Mouse (Mus musculus): ENCODE measurements at regions not wholly inside any gene's neighbourhood (a gene's known extent, or its start where the extent isn't known, plus 50 kb on each side); places are given as distances from the start of the nearest gene placed in this dataset.
A peak's percentile ranks its signal among the peaks of the same experiment; 100 is the strongest.

DNA sequence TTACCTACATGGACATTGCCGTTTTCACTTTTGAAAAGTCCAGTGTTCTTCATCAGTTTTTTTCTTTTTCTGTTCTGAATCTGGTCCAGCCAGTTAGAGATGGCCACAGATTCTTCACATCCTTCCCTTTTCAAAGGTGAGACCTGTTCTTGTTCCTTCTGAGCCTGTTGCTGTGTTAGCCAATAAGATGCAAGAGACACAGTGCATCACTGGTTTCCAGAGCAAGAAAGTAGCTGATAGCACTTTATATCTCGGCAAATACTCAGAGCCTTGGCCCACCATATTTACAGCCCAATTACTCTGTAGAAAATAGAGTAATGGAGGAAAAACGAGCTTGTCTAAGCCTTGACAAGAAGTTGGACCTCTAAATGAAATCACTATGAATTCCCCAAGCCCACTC lies 180.7 kb upstream of the Fbxl17 start:
- H3K27ac ChIP-seq (replicated peaks; ENCODE audit: insufficient read depth, low read depth, low read length): no peak overlapping the region
- H3K9ac ChIP-seq (ENCODE audit: low read depth, low read length): no peak overlapping the region
- no peaks in the 10 kb centered on the region for H3K27me3 ChIP-seq (ENCODE audit: control insufficient read depth, insufficient read depth, low read length)
- no peaks in the 10 kb centered on the region for H3K79me2 ChIP-seq (ENCODE audit: control insufficient read depth, insufficient read depth, low read length)
- no peak overlapping the region for H3K4me3 ChIP-seq (ENCODE audit: insufficient read depth, low read depth, low read length)
- 73% methylated on average over 3 of the region's 3 CpGs for whole genome bisulfite sequencing
- no peaks in the 10 kb centered on the region for H3K36me3 ChIP-seq (ENCODE audit: control insufficient read depth, insufficient read depth, low read length)
- TF ChIP-seq CTCF (IDR thresholded peaks at IDR 0.05; ENCODE audit: low read depth, low read length) (no peak), POLR2A (IDR thresholded peaks at IDR 0.05; ENCODE audit: extremely low read depth, insufficient read depth, low read length) (no peak)
- no peak for DNase-seq (ENCODE audit: extremely low read depth, low read depth, low spot score)
- no peaks in the 10 kb centered on the region; the same call in 1 of the 2 replicates for H3K4me1 ChIP-seq (ENCODE audit: control insufficient read depth, insufficient read depth, low read length)

DNA sequence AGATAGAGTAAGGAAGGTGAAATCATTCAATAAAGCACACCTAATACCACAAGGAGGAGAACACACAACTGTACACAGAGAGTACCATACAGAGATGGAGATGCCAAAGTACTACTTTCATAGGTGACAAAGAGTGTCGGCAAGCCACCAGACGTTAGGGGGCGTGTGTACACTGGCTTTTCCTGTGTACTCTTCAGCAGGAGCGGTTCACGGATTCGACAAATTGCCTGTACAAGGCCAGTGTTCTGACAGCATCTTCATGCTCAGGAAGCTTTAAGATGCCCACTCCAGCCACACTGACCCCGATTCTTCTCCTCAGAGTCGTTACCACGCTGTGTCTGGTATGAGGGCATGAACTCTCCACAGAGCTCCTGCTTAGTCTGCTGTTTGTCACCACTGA lies 179.5 kb upstream of the Fer start:
- Histone ChIP-seq H3K4me1 (ENCODE audit: control insufficient read depth, insufficient read depth, low read length) (no peaks in the 10 kb centered on the region; the same call in 1 of the 2 replicates), H3K79me2 (ENCODE audit: control insufficient read depth, insufficient read depth, low read length) (no peaks in the 10 kb centered on the region), H3K27ac (replicated peaks; ENCODE audit: insufficient read depth, low read depth, low read length) (no peak overlapping the region), H3K9ac (ENCODE audit: low read depth, low read length) (no peak overlapping the region), H3K4me3 (ENCODE audit: insufficient read depth, low read depth, low read length) (no peak overlapping the region), H3K36me3 (ENCODE audit: control insufficient read depth, insufficient read depth, low read length) (no peaks in the 10 kb centered on the region), H3K27me3 (ENCODE audit: control insufficient read depth, insufficient read depth, low read length) (no peaks in the 10 kb centered on the region)
- DNase-seq (ENCODE audit: extremely low read depth, low read depth, low spot score): no peak
- TF ChIP-seq CTCF (IDR thresholded peaks at IDR 0.05; ENCODE audit: low read depth, low read length) (peak; percentile 11; the same call in 1 of the 2 replicates), POLR2A (IDR thresholded peaks at IDR 0.05; ENCODE audit: extremely low read depth, insufficient read depth, low read length) (no peak)
- WGBS: 70% methylated on average over 9 of the region's 9 CpGs

DNA sequence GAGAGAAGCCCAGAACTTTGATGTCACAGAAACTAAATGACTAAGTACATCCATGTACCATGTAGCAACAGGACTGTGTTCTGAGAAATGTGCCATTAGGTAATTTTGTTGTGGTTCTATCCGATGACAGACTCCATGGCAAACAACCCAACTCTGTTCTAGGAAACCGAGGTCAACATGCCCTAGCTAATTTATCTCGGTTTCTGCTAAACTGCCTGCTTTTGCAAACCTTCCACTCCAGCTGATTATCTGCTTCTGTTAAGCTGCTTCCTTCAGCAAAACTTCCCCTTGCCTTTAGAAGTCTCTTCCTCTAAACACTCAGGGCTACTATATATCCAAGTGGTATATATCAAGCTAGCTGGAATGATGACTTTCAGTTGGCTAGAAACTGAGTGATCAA lies 178.8 kb upstream of the Fer start:
- no peak for TF ChIP-seq POLR2A (IDR thresholded peaks at IDR 0.05; ENCODE audit: extremely low read depth, insufficient read depth, low read length)
- TF ChIP-seq CTCF (IDR thresholded peaks at IDR 0.05; ENCODE audit: low read depth, low read length): no peak
- no peak for DNase-seq (ENCODE audit: extremely low read depth, low read depth, low spot score)
- 40% methylated on average over 3 of the region's 3 CpGs for whole genome bisulfite sequencing

GRCm38 (mm10) chr17:63685956-63686355 lies 176.9 kb upstream of the Fer start:
- H3K27me3 ChIP-seq (ENCODE audit: control insufficient read depth, insufficient read depth, low read length): no peaks in the 10 kb centered on the region
- H3K9ac ChIP-seq (ENCODE audit: low read depth, low read length): no peak overlapping the region
- no peak overlapping the region for H3K27ac ChIP-seq (replicated peaks; ENCODE audit: insufficient read depth, low read depth, low read length)
- TF ChIP-seq POLR2A (IDR thresholded peaks at IDR 0.05; ENCODE audit: extremely low read depth, insufficient read depth, low read length) (no peak), CTCF (IDR thresholded peaks at IDR 0.05; ENCODE audit: low read depth, low read length) (no peak)
- WGBS: 70% methylated on average over 4 of the region's 4 CpGs
- H3K4me3 ChIP-seq (ENCODE audit: insufficient read depth, low read depth, low read length): no peak overlapping the region
- no peaks in the 10 kb centered on the region for H3K79me2 ChIP-seq (ENCODE audit: control insufficient read depth, insufficient read depth, low read length)
- no peak for DNase-seq (ENCODE audit: extremely low read depth, low read depth, low spot score)
- H3K4me1 ChIP-seq (ENCODE audit: control insufficient read depth, insufficient read depth, low read length): no peaks in the 10 kb centered on the region; the same call in 1 of the 2 replicates
- H3K36me3 ChIP-seq (ENCODE audit: control insufficient read depth, insufficient read depth, low read length): no peaks in the 10 kb centered on the region

More for the DNA sequence above, 178.8 kb upstream of the Fer start:
- Histone ChIP-seq H3K4me3 (ENCODE audit: insufficient read depth, low read depth, low read length) (no peak overlapping the region), H3K27ac (replicated peaks; ENCODE audit: insufficient read depth, low read depth, low read length) (no peak overlapping the region), H3K4me1 (ENCODE audit: control insufficient read depth, insufficient read depth, low read length) (no peaks in the 10 kb centered on the region; the same call in 1 of the 2 replicates), H3K9ac (ENCODE audit: low read depth, low read length) (no peak overlapping the region), H3K36me3 (ENCODE audit: control insufficient read depth, insufficient read depth, low read length) (no peaks in the 10 kb centered on the region), H3K27me3 (ENCODE audit: control insufficient read depth, insufficient read depth, low read length) (no peaks in the 10 kb centered on the region), H3K79me2 (ENCODE audit: control insufficient read depth, insufficient read depth, low read length) (no peaks in the 10 kb centered on the region)

- no peaks in the 10 kb centered on the region for H3K79me2 ChIP-seq (ENCODE audit: control insufficient read depth, insufficient read depth, low read length)
- 77% methylated on average over 4 of the region's 4 CpGs for WGBS
- no peak for TF ChIP-seq POLR2A (IDR thresholded peaks at IDR 0.05; ENCODE audit: extremely low read depth, insufficient read depth, low read length)
- TF ChIP-seq CTCF (IDR thresholded peaks at IDR 0.05; ENCODE audit: low read depth, low read length): no peak
- no peaks in the 10 kb centered on the region for H3K27me3 ChIP-seq (ENCODE audit: control insufficient read depth, insufficient read depth, low read length)
- H3K9ac ChIP-seq (ENCODE audit: low read depth, low read length): no peak overlapping the region
- no peaks in the 10 kb centered on the region; the same call in 1 of the 2 replicates for H3K4me1 ChIP-seq (ENCODE audit: control insufficient read depth, insufficient read depth, low read length)
- no peak overlapping the region for H3K4me3 ChIP-seq (ENCODE audit: insufficient read depth, low read depth, low read length)
- no peak for DNase-seq (ENCODE audit: extremely low read depth, low read depth, low spot score)
- H3K36me3 ChIP-seq (ENCODE audit: control insufficient read depth, insufficient read depth, low read length): no peaks in the 10 kb centered on the region
- no peak overlapping the region for H3K27ac ChIP-seq (replicated peaks; ENCODE audit: insufficient read depth, low read depth, low read length)
Observed at GRCm38 (mm10) chr17:63686361-63686760, 176.5 kb upstream of the Fer start.

DNA sequence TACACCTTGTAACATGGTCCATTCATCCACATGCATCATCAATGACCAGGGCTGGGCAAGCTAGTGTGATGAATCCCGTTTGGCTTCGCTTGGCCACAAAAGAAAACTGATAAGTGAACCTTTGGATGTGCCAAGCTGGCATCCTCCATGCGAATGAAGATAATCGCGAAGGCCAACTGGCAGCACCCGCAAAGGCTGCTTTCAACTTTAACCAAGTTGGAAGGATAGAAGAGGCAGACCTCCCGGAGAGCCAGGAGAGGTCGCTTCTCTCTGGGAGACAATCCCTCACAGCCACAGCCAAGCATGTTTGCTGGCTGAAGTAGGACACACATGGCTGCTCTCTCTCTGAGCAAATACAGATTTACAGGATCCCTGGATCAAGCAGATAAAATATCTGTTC lies 173.6 kb upstream of the Fer start:
- H3K27me3 ChIP-seq (ENCODE audit: control insufficient read depth, insufficient read depth, low read length): no peaks in the 10 kb centered on the region

More for the DNA sequence above, 173.6 kb upstream of the Fer start:
- H3K9ac ChIP-seq (ENCODE audit: low read depth, low read length): no peak overlapping the region
- TF ChIP-seq POLR2A (IDR thresholded peaks at IDR 0.05; ENCODE audit: extremely low read depth, insufficient read depth, low read length): no peak
- TF ChIP-seq CTCF (IDR thresholded peaks at IDR 0.05; ENCODE audit: low read depth, low read length): no peak
- H3K4me1 ChIP-seq (ENCODE audit: control insufficient read depth, insufficient read depth, low read length): no peaks in the 10 kb centered on the region
- WGBS: 54% methylated on average over 8 of the region's 8 CpGs
- no peaks in the 10 kb centered on the region for H3K79me2 ChIP-seq (ENCODE audit: control insufficient read depth, insufficient read depth, low read length)
- H3K36me3 ChIP-seq (ENCODE audit: control insufficient read depth, insufficient read depth, low read length): no peaks in the 10 kb centered on the region
- no peak overlapping the region for H3K27ac ChIP-seq (replicated peaks; ENCODE audit: insufficient read depth, low read depth, low read length)
- no peak overlapping the region for H3K4me3 ChIP-seq (ENCODE audit: insufficient read depth, low read depth, low read length)
- peak; percentile 62 for DNase-seq (ENCODE audit: extremely low read depth, low read depth, low spot score)
